Mouse (Mus musculus) cerebellum, adult 2 months (tissue): ENCODE measurements around the gene Aars.

Experiments used
- CTCF ChIP-seq: fragments of 200-500 bp; IDR thresholded peaks from 2 replicates; pipeline ENCODE4 v1.5.1; 2011; ENCODE audit warnings: low read depth, mild to moderate bottlenecking, control low read depth, low read length, moderate library complexity, borderline replicate concordance; ENCODE audit not compliant: insufficient read depth
- POLR2A ChIP-seq: fragments of 200-500 bp; IDR thresholded peaks from 2 replicates; pipeline ENCODE4 v1.6.1; 2011; ENCODE audit warnings: low read length, control low read depth, borderline replicate concordance; ENCODE audit not compliant: insufficient read depth

GRCm38 (mm10) chr8:111055661-111056060, 22.7 kb downstream of the Aars start:
- TF ChIP-seq POLR2A (no peak), CTCF (no peak)
